Mouse (Mus musculus): ENCODE data around the gene Gm4952. TPM values are rescaled to one million over a fixed set of nuclear protein-coding genes. Genes with fewer than 3 reads are reported as not detected.
A peak's percentile ranks its signal among the peaks of the same experiment; 100 is the strongest.

The Gm4952 gene
- polyA plus RNA-seq, 1 experiment from 2014 or later: not detected

- Histone ChIP-seq H3K36me3 (replicated peaks; ENCODE audit: control insufficient read depth, insufficient read depth) (peaks cover 4% of the 10 kb centered on the region), H3K4me2 (replicated peaks) (peak overlapping the region; percentile 51), H3K4me3 (replicated peaks; ENCODE audit: low read length) (peak overlapping the region; percentile 28), H3K9me3 (ENCODE audit: control insufficient read depth, low read length) (no peaks in the 10 kb centered on the region), H3K27ac (peak overlapping the region; percentile 22; the same call in 1 of the 2 replicates), H3K9ac (peak overlapping the region; percentile 48), H3K27me3 (ENCODE audit: control insufficient read depth, insufficient read depth, low read length) (no peaks in the 10 kb centered on the region), H3K4me1 (replicated peaks; ENCODE audit: control insufficient read depth, insufficient read depth, low read length) (peaks cover 6% of the 10 kb centered on the region)
- DNase-seq (ENCODE audit: low spot score) (peak; percentile 81), ATAC-seq (ENCODE audit: low FRiP score) (peak; percentile 100)
- 4% methylated on average over 14 of the region's 14 CpGs for WGBS
Measured at GRCm38 (mm10) chr19:12573266-12574011, 26.3 kb upstream of the Gm4952 start.

GRCm38 (mm10) chr19:12574012-12574407 lies 25.8 kb upstream of the Gm4952 start:
- no peak for ATAC-seq (ENCODE audit: low FRiP score)
- no peak for DNase-seq (ENCODE audit: low spot score)

GRCm38 (mm10) chr19:12575107-12575506 lies 24.7 kb upstream of the Gm4952 start:
- Histone ChIP-seq H3K4me3 (replicated peaks; ENCODE audit: low read length) (no peak overlapping the region), H3K9ac (no peak overlapping the region), H3K4me1 (replicated peaks; ENCODE audit: control insufficient read depth, insufficient read depth, low read length) (peaks cover 6% of the 10 kb centered on the region), H3K27ac (no peak overlapping the region), H3K27me3 (ENCODE audit: control insufficient read depth, insufficient read depth, low read length) (no peaks in the 10 kb centered on the region), H3K4me2 (replicated peaks) (no peak overlapping the region), H3K9me3 (ENCODE audit: control insufficient read depth, low read length) (no peaks in the 10 kb centered on the region), H3K36me3 (replicated peaks; ENCODE audit: control insufficient read depth, insufficient read depth) (peaks cover 4% of the 10 kb centered on the region)
- ATAC-seq (ENCODE audit: low FRiP score): no peak
- no peak for DNase-seq (ENCODE audit: low spot score)
- 91% methylated on average over 7 of the region's 7 CpGs for WGBS

More at GRCm38 (mm10) chr19:12574012-12574407, 25.8 kb upstream of the Gm4952 start:
- Histone ChIP-seq H3K4me3 (replicated peaks; ENCODE audit: low read length) (peak overlapping the region; percentile 28), H3K9me3 (ENCODE audit: control insufficient read depth, low read length) (no peaks in the 10 kb centered on the region), H3K36me3 (replicated peaks; ENCODE audit: control insufficient read depth, insufficient read depth) (peaks cover 4% of the 10 kb centered on the region), H3K4me2 (replicated peaks) (peak overlapping the region; percentile 51), H3K9ac (peak overlapping the region; percentile 48), H3K27me3 (ENCODE audit: control insufficient read depth, insufficient read depth, low read length) (no peaks in the 10 kb centered on the region), H3K27ac (no peak overlapping the region), H3K4me1 (replicated peaks; ENCODE audit: control insufficient read depth, insufficient read depth, low read length) (peaks cover 6% of the 10 kb centered on the region)
- WGBS: 31% methylated on average over 5 of the region's 5 CpGs

- Histone ChIP-seq H3K9me3 (ENCODE audit: control insufficient read depth, low read length) (no peaks in the 10 kb centered on the region), H3K27me3 (ENCODE audit: control insufficient read depth, insufficient read depth, low read length) (no peaks in the 10 kb centered on the region), H3K4me1 (replicated peaks; ENCODE audit: control insufficient read depth, insufficient read depth, low read length) (peaks cover 6% of the 10 kb centered on the region), H3K9ac (no peak overlapping the region), H3K4me2 (replicated peaks) (no peak overlapping the region), H3K27ac (no peak overlapping the region), H3K4me3 (replicated peaks; ENCODE audit: low read length) (no peak overlapping the region), H3K36me3 (replicated peaks; ENCODE audit: control insufficient read depth, insufficient read depth) (peaks cover 4% of the 10 kb centered on the region)
- ATAC-seq (ENCODE audit: low FRiP score) (no peak), DNase-seq (ENCODE audit: low spot score) (no peak)
- WGBS: 90% methylated on average over 2 of the region's 2 CpGs
Measured at GRCm38 (mm10) chr19:12575514-12575913, 24.3 kb upstream of the Gm4952 start.

- Histone ChIP-seq H3K4me1 (replicated peaks; ENCODE audit: control insufficient read depth, insufficient read depth, low read length) (peaks cover 6% of the 10 kb centered on the region), H3K27ac (no peak overlapping the region), H3K27me3 (ENCODE audit: control insufficient read depth, insufficient read depth, low read length) (no peaks in the 10 kb centered on the region), H3K4me3 (replicated peaks; ENCODE audit: low read length) (no peak overlapping the region), H3K9ac (no peak overlapping the region), H3K4me2 (replicated peaks) (no peak overlapping the region), H3K9me3 (ENCODE audit: control insufficient read depth, low read length) (no peaks in the 10 kb centered on the region), H3K36me3 (replicated peaks; ENCODE audit: control insufficient read depth, insufficient read depth) (peaks cover 4% of the 10 kb centered on the region)
- ATAC-seq (ENCODE audit: low FRiP score): no peak
- WGBS: 86% methylated on average over 2 of the region's 2 CpGs
- no peak for DNase-seq (ENCODE audit: low spot score)
Measured at GRCm38 (mm10) chr19:12576639-12577038, 23.1 kb upstream of the Gm4952 start.

- H3K36me3 ChIP-seq (replicated peaks; ENCODE audit: control insufficient read depth, insufficient read depth): no peaks in the 10 kb centered on the region
- H3K27me3 ChIP-seq (ENCODE audit: control insufficient read depth, insufficient read depth, low read length): no peaks in the 10 kb centered on the region
- ATAC-seq (ENCODE audit: low FRiP score): no peak
- no peaks in the 10 kb centered on the region for H3K9me3 ChIP-seq (ENCODE audit: control insufficient read depth, low read length)
- 87% methylated on average over 4 of the region's 4 CpGs for WGBS
- no peak overlapping the region for H3K4me3 ChIP-seq (replicated peaks; ENCODE audit: low read length)
- H3K9ac ChIP-seq: no peak overlapping the region
- DNase-seq (ENCODE audit: low spot score): no peak
- H3K27ac ChIP-seq: no peak overlapping the region
- H3K4me2 ChIP-seq (replicated peaks): no peak overlapping the region
- no peaks in the 10 kb centered on the region for H3K4me1 ChIP-seq (replicated peaks; ENCODE audit: control insufficient read depth, insufficient read depth, low read length)
Measured at GRCm38 (mm10) chr19:12585310-12585709, 14.5 kb upstream of the Gm4952 start.

GRCm38 (mm10) chr19:12591908-12592307 lies 7.9 kb upstream of the Gm4952 start:
- ATAC-seq (ENCODE audit: low FRiP score) (peak; percentile 62; the same call in 1 of the 2 replicates), DNase-seq (ENCODE audit: low spot score) (peak; percentile 87)
- no peaks in the 10 kb centered on the region for H3K36me3 ChIP-seq (replicated peaks; ENCODE audit: control insufficient read depth, insufficient read depth)
- no peak overlapping the region for H3K9ac ChIP-seq
- no peak overlapping the region for H3K4me3 ChIP-seq (replicated peaks; ENCODE audit: low read length)
- no peak overlapping the region for H3K27ac ChIP-seq
- H3K27me3 ChIP-seq (ENCODE audit: control insufficient read depth, insufficient read depth, low read length): peaks cover 4% of the 10 kb centered on the region; the same call in 1 of the 2 replicates
- peaks cover 6% of the 10 kb centered on the region; the same call in 1 of the 2 replicates for H3K4me1 ChIP-seq (replicated peaks; ENCODE audit: control insufficient read depth, insufficient read depth, low read length)
- no peaks in the 10 kb centered on the region for H3K9me3 ChIP-seq (ENCODE audit: control insufficient read depth, low read length)
- no peak overlapping the region for H3K4me2 ChIP-seq (replicated peaks)
- WGBS: 17% methylated on average over 1 of the region's 1 CpGs

GRCm38 (mm10) chr19:12595135-12595529 lies 4.6 kb upstream of the Gm4952 start:
- DNase-seq (ENCODE audit: low spot score) (no peak), ATAC-seq (ENCODE audit: low FRiP score) (no peak; the same call in 1 of the 2 replicates)
- Histone ChIP-seq H3K9ac (no peak overlapping the region), H3K27me3 (ENCODE audit: control insufficient read depth, insufficient read depth, low read length) (peaks cover 4% of the 10 kb centered on the region; the same call in 1 of the 2 replicates), H3K9me3 (ENCODE audit: control insufficient read depth, low read length) (no peaks in the 10 kb centered on the region), H3K4me2 (replicated peaks) (peak overlapping the region; percentile 80), H3K4me1 (replicated peaks; ENCODE audit: control insufficient read depth, insufficient read depth, low read length) (peaks cover 10% of the 10 kb centered on the region; the same call in 1 of the 2 replicates), H3K27ac (peak overlapping the region; percentile 86; the same call in 1 of the 2 replicates), H3K4me3 (replicated peaks; ENCODE audit: low read length) (peak overlapping the region; percentile 65), H3K36me3 (replicated peaks; ENCODE audit: control insufficient read depth, insufficient read depth) (no peaks in the 10 kb centered on the region)
- WGBS: 60% methylated on average over 2 of the region's 2 CpGs

GRCm38 (mm10) chr19:12595530-12596289 lies 4.1 kb upstream of the Gm4952 start:
- Histone ChIP-seq H3K9me3 (ENCODE audit: control insufficient read depth, low read length) (no peaks in the 10 kb centered on the region), H3K27me3 (ENCODE audit: control insufficient read depth, insufficient read depth, low read length) (peaks cover 4% of the 10 kb centered on the region; the same call in 1 of the 2 replicates), H3K4me1 (replicated peaks; ENCODE audit: control insufficient read depth, insufficient read depth, low read length) (peaks cover 10% of the 10 kb centered on the region; the same call in 1 of the 2 replicates), H3K9ac (peak overlapping the region; percentile 86), H3K36me3 (replicated peaks; ENCODE audit: control insufficient read depth, insufficient read depth) (no peaks in the 10 kb centered on the region), H3K4me3 (replicated peaks; ENCODE audit: low read length) (peak overlapping the region; percentile 65), H3K4me2 (replicated peaks) (peak overlapping the region; percentile 80), H3K27ac (peak overlapping the region; percentile 86)
- whole genome bisulfite sequencing: under 1% methylated on average over 42 of the region's 49 CpGs
- DNase-seq (ENCODE audit: low spot score): peak; percentile 77
- ATAC-seq (ENCODE audit: low FRiP score): peak; percentile 94
